Mouse (Mus musculus): ENCODE data around the gene Ddc. TPM values are rescaled to one million over a fixed set of nuclear protein-coding genes. Genes with fewer than 3 reads are reported as not detected.

Ddc gene
- polyA plus RNA-seq, 1 experiment from 2014 or later, result 6.0 TPM

GRCm38 (mm10) chr11:11774893-11775292, 123.1 kb downstream of the Ddc start:
- H3K36me3 ChIP-seq (replicated peaks), result no peaks in the 10 kb centered on the region
- WGBS, result 91% methylated on average over 5 of the region's 5 CpGs
- no peaks in the 10 kb centered on the region for H3K9me3 ChIP-seq
- no peaks in the 10 kb centered on the region for H3K4me1 ChIP-seq
- no peak overlapping the region for H3K4me3 ChIP-seq
- no peak for DNase-seq (ENCODE audit: extremely low spot score, low spot score)
- H3K27ac ChIP-seq, result no peak overlapping the region
- no peaks in the 10 kb centered on the region for H3K27me3 ChIP-seq (ENCODE audit: poor library complexity, severe bottlenecking)

DNA sequence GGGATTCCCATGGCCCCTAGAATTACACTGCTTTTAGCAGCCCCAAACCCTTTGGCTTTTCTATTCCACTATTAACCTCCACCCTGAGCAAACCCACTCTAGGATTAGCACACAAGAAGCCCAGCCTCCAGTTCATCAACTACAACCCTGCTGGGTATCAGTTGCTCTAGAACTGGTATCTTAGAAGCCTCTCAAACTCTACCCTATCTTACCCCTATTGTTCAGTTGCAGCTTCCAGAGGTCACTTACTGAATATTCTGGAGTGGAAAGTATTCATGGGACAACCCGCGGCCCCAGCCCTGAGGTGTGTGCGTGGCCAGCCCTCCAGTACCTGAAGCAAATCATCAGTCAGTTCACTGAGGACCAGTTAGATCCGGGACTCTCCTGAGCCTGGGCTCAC, 123.6 kb downstream of the Ddc start:
- no peak for DNase-seq (ENCODE audit: extremely low spot score, low spot score)
- Histone ChIP-seq H3K27ac (no peak overlapping the region), H3K4me3 (no peak overlapping the region), H3K36me3 (replicated peaks) (no peaks in the 10 kb centered on the region), H3K4me1 (no peaks in the 10 kb centered on the region), H3K27me3 (ENCODE audit: poor library complexity, severe bottlenecking) (no peaks in the 10 kb centered on the region), H3K9me3 (no peaks in the 10 kb centered on the region)
- WGBS, result 95% methylated on average over 4 of the region's 4 CpGs

DNA sequence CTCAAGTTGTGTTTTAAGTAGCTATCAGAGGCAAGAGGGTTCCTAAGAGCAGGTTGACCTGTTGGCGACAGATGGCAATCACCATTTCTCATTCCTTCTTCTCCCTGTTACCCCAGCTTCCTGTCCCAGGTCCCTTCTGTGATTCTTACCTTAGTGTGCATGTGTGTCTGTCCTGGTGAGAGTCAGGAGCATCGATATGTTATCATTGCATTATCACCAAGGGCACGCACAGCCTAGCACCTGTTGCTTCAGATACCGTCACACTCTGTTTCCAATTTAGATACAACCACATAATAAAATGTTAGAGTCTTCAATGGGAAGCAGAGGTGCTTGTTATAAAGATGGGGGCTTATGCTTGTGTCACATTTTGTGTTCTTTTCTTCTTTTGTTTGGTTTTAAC, 125.7 kb downstream of the Ddc start:
- DNase-seq (ENCODE audit: extremely low spot score, low spot score), result no peak
- no peaks in the 10 kb centered on the region for H3K4me1 ChIP-seq
- H3K36me3 ChIP-seq (replicated peaks), result no peaks in the 10 kb centered on the region
- 91% methylated on average over 4 of the region's 4 CpGs for WGBS
- no peaks in the 10 kb centered on the region for H3K27me3 ChIP-seq (ENCODE audit: poor library complexity, severe bottlenecking)
- no peaks in the 10 kb centered on the region for H3K9me3 ChIP-seq
- no peak overlapping the region for H3K27ac ChIP-seq
- no peak overlapping the region for H3K4me3 ChIP-seq

GRCm38 (mm10) chr11:11770691-11771090, 127.3 kb downstream of the Ddc start:
- DNase-seq (ENCODE audit: extremely low spot score, low spot score), result no peak

GRCm38 (mm10) chr11:11769281-11769680, 128.7 kb downstream of the Ddc start:
- no peak overlapping the region for H3K4me3 ChIP-seq
- H3K4me1 ChIP-seq, result no peaks in the 10 kb centered on the region
- no peaks in the 10 kb centered on the region for H3K27me3 ChIP-seq (ENCODE audit: poor library complexity, severe bottlenecking)
- DNase-seq (ENCODE audit: extremely low spot score, low spot score), result no peak
- H3K27ac ChIP-seq, result no peak overlapping the region
- no peaks in the 10 kb centered on the region for H3K9me3 ChIP-seq
- WGBS, result 95% methylated on average over 20 of the region's 20 CpGs
- H3K36me3 ChIP-seq (replicated peaks), result no peaks in the 10 kb centered on the region

More at GRCm38 (mm10) chr11:11770691-11771090, 127.3 kb downstream of the Ddc start:
- no peaks in the 10 kb centered on the region for H3K27me3 ChIP-seq (ENCODE audit: poor library complexity, severe bottlenecking)
- H3K36me3 ChIP-seq (replicated peaks), result no peaks in the 10 kb centered on the region
- H3K27ac ChIP-seq, result no peak overlapping the region
- H3K4me3 ChIP-seq, result no peak overlapping the region
- no peaks in the 10 kb centered on the region for H3K4me1 ChIP-seq
- WGBS, result 93% methylated on average over 3 of the region's 3 CpGs
- H3K9me3 ChIP-seq, result no peaks in the 10 kb centered on the region

GRCm38 (mm10) chr11:11768057-11768456, 129.9 kb downstream of the Ddc start:
- H3K27me3 ChIP-seq (ENCODE audit: poor library complexity, severe bottlenecking), result no peaks in the 10 kb centered on the region
- no peak overlapping the region for H3K4me3 ChIP-seq
- H3K4me1 ChIP-seq, result no peaks in the 10 kb centered on the region
- no peak overlapping the region for H3K27ac ChIP-seq
- no peak for DNase-seq (ENCODE audit: extremely low spot score, low spot score)
- H3K36me3 ChIP-seq (replicated peaks), result no peaks in the 10 kb centered on the region
- WGBS, result 91% methylated on average over 2 of the region's 2 CpGs
- H3K9me3 ChIP-seq, result no peaks in the 10 kb centered on the region

DNA sequence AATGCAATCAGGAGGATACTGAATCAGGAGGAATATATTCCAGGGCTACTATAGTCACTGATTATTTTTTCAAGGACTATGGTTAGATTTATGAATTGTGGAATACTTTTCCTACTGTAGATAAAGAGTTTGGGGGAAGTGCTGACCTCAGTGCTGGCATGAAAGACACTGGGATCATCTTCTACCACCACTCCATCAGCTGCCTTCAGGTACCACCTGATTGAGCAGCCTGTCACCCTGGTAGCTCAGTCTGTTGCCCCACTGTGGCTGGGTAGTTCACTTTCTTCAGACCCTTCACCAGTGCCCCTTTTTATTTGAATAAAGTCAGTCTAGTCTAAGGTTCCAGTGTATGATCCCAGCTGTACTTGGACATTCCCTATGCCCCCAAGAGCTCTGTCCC, 131.2 kb downstream of the Ddc start:
- Histone ChIP-seq H3K4me3 (no peak overlapping the region), H3K9me3 (no peaks in the 10 kb centered on the region), H3K36me3 (replicated peaks) (no peaks in the 10 kb centered on the region), H3K27ac (no peak overlapping the region), H3K4me1 (no peaks in the 10 kb centered on the region), H3K27me3 (ENCODE audit: poor library complexity, severe bottlenecking) (no peaks in the 10 kb centered on the region)
- DNase-seq (ENCODE audit: extremely low spot score, low spot score), result no peak

- 96% methylated on average over 1 of the region's 1 CpGs for WGBS
- Histone ChIP-seq H3K27ac (no peak overlapping the region), H3K27me3 (ENCODE audit: poor library complexity, severe bottlenecking) (no peaks in the 10 kb centered on the region), H3K9me3 (no peaks in the 10 kb centered on the region), H3K4me1 (no peaks in the 10 kb centered on the region), H3K4me3 (no peak overlapping the region), H3K36me3 (replicated peaks) (no peaks in the 10 kb centered on the region)
- no peak for DNase-seq (ENCODE audit: extremely low spot score, low spot score)
These were observed 131.8 kb downstream of the Ddc start for GRCm38 (mm10) chr11:11766105-11766504.

- H3K27me3 ChIP-seq (ENCODE audit: poor library complexity, severe bottlenecking), result no peaks in the 10 kb centered on the region
- H3K9me3 ChIP-seq, result no peaks in the 10 kb centered on the region
- WGBS, result 85% methylated on average over 1 of the region's 1 CpGs
- no peak overlapping the region for H3K27ac ChIP-seq
- no peak overlapping the region for H3K4me3 ChIP-seq
- no peak for DNase-seq (ENCODE audit: extremely low spot score, low spot score)
- no peaks in the 10 kb centered on the region for H3K36me3 ChIP-seq (replicated peaks)
- H3K4me1 ChIP-seq, result no peaks in the 10 kb centered on the region
These were observed 132.5 kb downstream of the Ddc start for GRCm38 (mm10) chr11:11765414-11765813.

Other genes starting within 250 kb of the Ddc start
- 3.0 and 4.2 TPM in 2 replicates for gene Ikzf1, start 213.1 kb downstream of the Ddc start, polyA plus RNA-seq (2016; fragmentation: Nextera tagmentation; extraction: Ambion mirVana)
- gene Fignl1, start 89.2 kb downstream of the Ddc start, polyA plus RNA-seq (2016; fragmentation: Nextera tagmentation; extraction: Ambion mirVana), result 101 and 114 TPM in 2 replicates
- gene Grb10, start 140.5 kb upstream of the Ddc start, polyA plus RNA-seq (2016; fragmentation: Nextera tagmentation; extraction: Ambion mirVana), result 471 and 485 TPM in 2 replicates